Mouse (Mus musculus) small intestine, adult 2 months (tissue): Measurements from ENCODE around the gene Acnat2.
"Not testable (repeated sequence)": the region's sequence is repeated elsewhere in the genome, so short reads cannot be mapped to it uniquely, and the experiment has no call there.

Experiments used
- CTCF ChIP-seq: fragments of 200-500 bp; IDR thresholded peaks from 2 replicates; pipeline ENCODE4 v1.5.1; 2012; ENCODE audit warnings: low read depth, mild to moderate bottlenecking, control low read depth, inconsistent platforms, low read length, moderate library complexity, mixed read lengths; ENCODE audit not compliant: insufficient replicate concordance, insufficient read length; ENCODE audit errors: extremely low read depth
- POLR2A ChIP-seq: fragments of 200-500 bp; IDR thresholded peaks from 2 replicates; pipeline ENCODE4 v1.6.1; 2012; ENCODE audit warnings: low read depth, mild to moderate bottlenecking, control low read depth, inconsistent platforms, low read length, moderate library complexity

- TF ChIP-seq CTCF, POLR2A: not testable (repeated sequence)
Measured at GRCm38 (mm10) chr4:49407957-49408356, at the start of gene Acnat2.
